Mouse (Mus musculus) right cerebral cortex, adult 2 months (tissue): Measurements from ENCODE around the gene Ifitm10.
"Not testable (repeated sequence)": the region's sequence is repeated elsewhere in the genome, so short reads cannot be mapped to it uniquely, and the experiment has no call there.

Source experiments
- DNase-seq, 2 experiments: peaks; one replicate each; pipeline ENCODE4 v3.0.0; 2021 to 2022; ENCODE audit warnings: low spot score in 2 of 2

Ifitm10 gene

GRCm38 (mm10) chr7:142373641-142374412, at the start of gene Ifitm10:
Gene Ifitm10, minus strand, starts transcription at chr7:142373753.
- DNase-seq = no peak

- no peak for DNase-seq
These were observed 48.3 kb upstream of the Ifitm10 start for GRCm38 (mm10) chr7:142421826-142422225.

GRCm38 (mm10) chr7:142419887-142420286, 46.3 kb upstream of the Ifitm10 start:
- no peak for DNase-seq

GRCm38 (mm10) chr7:142418679-142419078, 45.1 kb upstream of the Ifitm10 start:
- DNase-seq = no peak

- no peak for DNase-seq
These were observed 44.5 kb upstream of the Ifitm10 start for GRCm38 (mm10) chr7:142418027-142418426.

GRCm38 (mm10) chr7:142416225-142416624, 42.7 kb upstream of the Ifitm10 start:
- DNase-seq = no peak

GRCm38 (mm10) chr7:142415314-142415713, 41.8 kb upstream of the Ifitm10 start:
- no peak for DNase-seq

GRCm38 (mm10) chr7:142413285-142413684, 39.7 kb upstream of the Ifitm10 start:
- DNase-seq = no peak

- DNase-seq = no peak
These were observed 36.0 kb upstream of the Ifitm10 start for GRCm38 (mm10) chr7:142409603-142410002.

GRCm38 (mm10) chr7:142408686-142409085, 35.1 kb upstream of the Ifitm10 start:
- no peak for DNase-seq

GRCm38 (mm10) chr7:142407935-142408334, 34.4 kb upstream of the Ifitm10 start:
- DNase-seq = no peak

GRCm38 (mm10) chr7:142405134-142405533, 31.6 kb upstream of the Ifitm10 start:
- not testable (repeated sequence) for DNase-seq

GRCm38 (mm10) chr7:142403591-142403990, 30.0 kb upstream of the Ifitm10 start:
- no peak for DNase-seq

GRCm38 (mm10) chr7:142400750-142401142, 27.2 kb upstream of the Ifitm10 start:
- no peak for DNase-seq

- peak; percentile 31 to 38 for DNase-seq
These were observed 26.7 kb upstream of the Ifitm10 start for GRCm38 (mm10) chr7:142400112-142400749.

- DNase-seq = no peak
These were observed 25.7 kb upstream of the Ifitm10 start for GRCm38 (mm10) chr7:142399250-142399649.

- no peak for DNase-seq
These were observed 24.5 kb upstream of the Ifitm10 start for GRCm38 (mm10) chr7:142398052-142398451.

GRCm38 (mm10) chr7:142396611-142397010, 23.1 kb upstream of the Ifitm10 start:
- no peak for DNase-seq

GRCm38 (mm10) chr7:142395472-142395871, 21.9 kb upstream of the Ifitm10 start:
- no peak for DNase-seq

GRCm38 (mm10) chr7:142394261-142395190, 21.0 kb upstream of the Ifitm10 start:
- DNase-seq = no peak

GRCm38 (mm10) chr7:142393191-142393590, 19.6 kb upstream of the Ifitm10 start:
- no peak for DNase-seq

- DNase-seq = no peak
These were observed 18.1 kb upstream of the Ifitm10 start for GRCm38 (mm10) chr7:142391609-142392008.
